Mouse (Mus musculus) cerebellum, adult 11-12 months (tissue): Measurements from ENCODE around the gene Slco4a1.

ENCODE experiments used
- DNase-seq: peaks from one replicate; pipeline ENCODE4 v3.0.0; 2022

Slco4a1 gene

GRCm38 (mm10) chr2:180449007-180449406 is 7.0 kb upstream of the Slco4a1 start:
- DNase-seq, result no peak

- DNase-seq, result no peak
These were observed 5.5 kb upstream of the Slco4a1 start for GRCm38 (mm10) chr2:180450529-180450928.

GRCm38 (mm10) chr2:180456705-180457104 is 660 bp downstream of the Slco4a1 start:
- peak; percentile 22 for DNase-seq

GRCm38 (mm10) chr2:180457680-180458079 is 1.6 kb downstream of the Slco4a1 start:
- DNase-seq, result no peak

GRCm38 (mm10) chr2:180459437-180459836 is 3.4 kb downstream of the Slco4a1 start:
- no peak for DNase-seq

- no peak for DNase-seq
These were observed 4.8 kb downstream of the Slco4a1 start for GRCm38 (mm10) chr2:180460801-180461200.

GRCm38 (mm10) chr2:180462593-180462992 is 6.5 kb downstream of the Slco4a1 start:
- DNase-seq, result no peak

- no peak for DNase-seq
These were observed 10.5 kb downstream of the Slco4a1 start for GRCm38 (mm10) chr2:180466505-180466904.

GRCm38 (mm10) chr2:180468871-180469270 is 12.8 kb downstream of the Slco4a1 start:
- DNase-seq, result no peak

GRCm38 (mm10) chr2:180469768-180470167 is 13.7 kb downstream of the Slco4a1 start:
- DNase-seq, result no peak

- no peak for DNase-seq
These were observed 16.4 kb downstream of the Slco4a1 start for GRCm38 (mm10) chr2:180472306-180473079.

GRCm38 (mm10) chr2:180473080-180473440 is 17.0 kb downstream of the Slco4a1 start:
- DNase-seq, result no peak

GRCm38 (mm10) chr2:180474864-180475263 is 18.8 kb downstream of the Slco4a1 start:
- DNase-seq, result no peak

GRCm38 (mm10) chr2:180482274-180482673 is 26.2 kb downstream of the Slco4a1 start:
- no peak for DNase-seq

- no peak for DNase-seq
These were observed 28.8 kb downstream of the Slco4a1 start for GRCm38 (mm10) chr2:180484882-180485281.

GRCm38 (mm10) chr2:180485306-180485705 is 29.3 kb downstream of the Slco4a1 start:
- no peak for DNase-seq

- no peak for DNase-seq
These were observed 32.2 kb downstream of the Slco4a1 start for GRCm38 (mm10) chr2:180488210-180488751.

GRCm38 (mm10) chr2:180495906-180496305 is 39.9 kb downstream of the Slco4a1 start:
- no peak for DNase-seq

- no peak for DNase-seq
These were observed 43.7 kb downstream of the Slco4a1 start, which contains the start of gene Ntsr1 for GRCm38 (mm10) chr2:180499741-180500140. Ntsr1 (plus strand) TSS chr2:180499976.

- no peak for DNase-seq
These were observed 44.7 kb downstream of the Slco4a1 start for GRCm38 (mm10) chr2:180500726-180501125.

GRCm38 (mm10) chr2:180501217-180501967 is 45.3 kb downstream of the Slco4a1 start:
- DNase-seq, result no peak

GRCm38 (mm10) chr2:180506281-180506680 is 50.2 kb downstream of the Slco4a1 start:
- no peak for DNase-seq

- DNase-seq, result no peak
These were observed 52.5 kb downstream of the Slco4a1 start for GRCm38 (mm10) chr2:180508455-180509115.
